ENCODE assay signal across 8 mouse cellular contexts in genomic region chr9:62979461-62980161, GRCm38 (mm10). TPM values are rescaled to one million over a fixed set of nuclear protein-coding genes. Genes with fewer than 3 reads are reported as not detected.
DNase-seq lines count a peak whose midpoint lies in the region; ATAC-seq and TF ChIP-seq lines count a peak whose summit lies in the region.

No protein-coding gene starts in this region.

- H3K9ac ChIP-seq in heart, embryonic 14.5 days (ENCODE audit: low read length), result peak overlapping the region; percentile 95
- peak overlapping the region; percentile 85 for H3K9ac ChIP-seq in hindbrain, embryonic 15.5 days
- H3K9ac ChIP-seq in midbrain, embryonic 15.5 days, result peak overlapping the region; percentile 79

- H3K4me3 ChIP-seq in heart, embryonic 14.5 days (ENCODE audit: control insufficient read depth in 1 of 2, insufficient read depth in 1 of 2, low read depth in 1 of 2, low read length in 2 of 2), result peak overlapping the region; percentile 96 to 98
- H3K4me3 ChIP-seq in bone marrow macrophage, adult 2 months (ENCODE audit: insufficient read depth, low read length), result peak overlapping the region; percentile 97
- peak overlapping the region; percentile 96 for H3K4me3 ChIP-seq in hindbrain, embryonic 15.5 days
- H3K4me3 ChIP-seq in midbrain, embryonic 15.5 days, result peak overlapping the region; percentile 100

- no peaks in the 10 kb centered on the region for H3K36me3 ChIP-seq in heart, embryonic 14.5 days (ENCODE audit: control insufficient read depth, insufficient read depth, low read length)
- H3K36me3 ChIP-seq in hindbrain, embryonic 15.5 days, result no peaks in the 10 kb centered on the region
- H3K36me3 ChIP-seq in midbrain, embryonic 15.5 days (replicated peaks), result no peaks in the 10 kb centered on the region

- ATAC-seq in heart, embryonic 14.5 days (ENCODE audit: insufficient number of reproducible peaks, insufficient read depth, low FRiP score, low read depth), result no peak
- ATAC-seq in hindbrain, embryonic 15.5 days (ENCODE audit: low FRiP score, low read depth), result peak; percentile 24; the same call in 1 of the 2 replicates
- peak; percentile 48 for ATAC-seq in midbrain, embryonic 15.5 days (replicated peaks)

- H3K27me3 ChIP-seq in heart, embryonic 14.5 days (ENCODE audit: control insufficient read depth, insufficient read depth, low read length), result no peaks in the 10 kb centered on the region
- no peaks in the 10 kb centered on the region for H3K27me3 ChIP-seq in hindbrain, embryonic 15.5 days
- no peaks in the 10 kb centered on the region for H3K27me3 ChIP-seq in midbrain, embryonic 15.5 days (replicated peaks)

- no peak for DNase-seq in heart, adult 9 months (ENCODE audit: low spot score in 2 of 2)
- peak; percentile 59 for DNase-seq in A20 (ENCODE audit: low read depth, low spot score)
- no peak for DNase-seq in left cerebral cortex, postnatal 4 days
- DNase-seq in right cerebral cortex, postnatal 4 days, result no peak

- H3K9me3 ChIP-seq in heart, embryonic 14.5 days (ENCODE audit: control insufficient read depth, low read length), result no peaks in the 10 kb centered on the region
- no peaks in the 10 kb centered on the region for H3K9me3 ChIP-seq in hindbrain, embryonic 15.5 days
- no peaks in the 10 kb centered on the region for H3K9me3 ChIP-seq in midbrain, embryonic 15.5 days

- 6% methylated on average over 17 of the region's 17 CpGs for WGBS in heart, embryonic 14.5 days
- 1% methylated on average over 17 of the region's 17 CpGs for WGBS in hindbrain, embryonic 15.5 days
- WGBS in midbrain, embryonic 15.5 days, result 4% methylated on average over 17 of the region's 17 CpGs

- intact Hi-C loops in left cerebral cortex, postnatal 4 days (cut with DNase I), result loop anchor here (5.0 kb wide), 1 partner anchor 143 kb away; no protein-coding TSS in a partner anchor

- H3K4me1 ChIP-seq in heart, embryonic 14.5 days (ENCODE audit: control insufficient read depth in 2 of 2, insufficient read depth in 2 of 2, low read length in 2 of 2), result peaks cover 0 to 20% of the 10 kb centered on the region in 2 experiments
- H3K4me1 ChIP-seq in bone marrow macrophage, adult 2 months (ENCODE audit: control insufficient read depth, insufficient read depth, low read length), result peaks cover 12% of the 10 kb centered on the region
- peaks cover 35% of the 10 kb centered on the region for H3K4me1 ChIP-seq in hindbrain, embryonic 15.5 days (replicated peaks)
- H3K4me1 ChIP-seq in midbrain, embryonic 15.5 days, result peaks cover 21% of the 10 kb centered on the region

- TF ChIP-seq CTCF in bone marrow macrophage, adult 2 months (IDR thresholded peaks at IDR 0.05; ENCODE audit: low read depth, low read length), result no peak

- H3K4me2 ChIP-seq in heart, embryonic 14.5 days (ENCODE audit: low read length), result peak overlapping the region; percentile 91
- H3K4me2 ChIP-seq in hindbrain, embryonic 15.5 days, result peak overlapping the region; percentile 95
- peak overlapping the region; percentile 85 for H3K4me2 ChIP-seq in midbrain, embryonic 15.5 days

- TF ChIP-seq POLR2A in bone marrow macrophage, adult 2 months (IDR thresholded peaks at IDR 0.05; ENCODE audit: borderline replicate concordance, low read depth, low read length), result no peak

- peak overlapping the region in 1 of 2 experiments; percentile 98; a peak in 2 of 4 replicates for H3K27ac ChIP-seq in heart, embryonic 14.5 days (replicated peaks in 1 of 2; ENCODE audit: control insufficient read depth in 1 of 2, insufficient read depth in 1 of 2, low read depth in 2 of 2, low read length in 2 of 2)
- peak overlapping the region; percentile 19; the same call in 1 of the 2 replicates for H3K27ac ChIP-seq in bone marrow macrophage, adult 2 months (ENCODE audit: insufficient read depth, low read depth, low read length)
- peak overlapping the region; percentile 97 for H3K27ac ChIP-seq in hindbrain, embryonic 15.5 days (replicated peaks)
- H3K27ac ChIP-seq in midbrain, embryonic 15.5 days, result peak overlapping the region; percentile 97

RNA-seq across cellular contexts. Expression of gene Pias1, which starts 8.1 kb away (rescaled TPM):
- 42.7 and 44.9 TPM in 2 replicates for polyA plus RNA-seq in heart, embryonic 14.5 days (2014; fragmentation: Nextera tagmentation; extraction: Ambion mirVana)
- polyA plus RNA-seq in bone marrow macrophage, adult 2 months (2012; ENCODE audit: insufficient read depth, insufficient read length, missing spikeins), result 61.8 and 75.3 TPM in 2 replicates
- 54.9 and 56.4 TPM in 2 replicates for polyA plus RNA-seq in hindbrain, embryonic 15.5 days (2015; fragmentation: Nextera tagmentation; extraction: Ambion mirVana)
- polyA plus RNA-seq in midbrain, embryonic 15.5 days (2015; fragmentation: Nextera tagmentation; extraction: Ambion mirVana), result 60.6 and 66.2 TPM in 2 replicates
- total RNA-seq in left cerebral cortex, postnatal 4 days (2021), result 10 to 100 TPM; 42.0 to 47.5 TPM
